Mouse (Mus musculus): ENCODE measurements around the gene Faap24. TPM values are rescaled to one million over a fixed set of nuclear protein-coding genes. Genes with fewer than 3 reads are reported as not detected.

Gene Faap24
- total and polyA plus RNA-seq, 2 experiments = 1.0 to 1.8 TPM

- Histone ChIP-seq H3K4me1 (ENCODE audit: control insufficient read depth, insufficient read depth, low read length) (peaks cover 19% of the 10 kb centered on the region), H3K36me3 (ENCODE audit: control insufficient read depth, insufficient read depth, low read length) (no peaks in the 10 kb centered on the region), H3K79me2 (ENCODE audit: control insufficient read depth, insufficient read depth, low read length) (peaks cover 25% of the 10 kb centered on the region), H3K27ac (replicated peaks; ENCODE audit: insufficient read depth, low read depth, low read length) (peak overlapping the region; percentile 90), H3K9ac (ENCODE audit: low read depth, low read length) (no peak overlapping the region), H3K27me3 (ENCODE audit: control insufficient read depth, insufficient read depth, low read length) (no peaks in the 10 kb centered on the region), H3K4me3 (ENCODE audit: insufficient read depth, low read depth, low read length) (no peak overlapping the region)
- peak; percentile 95 for DNase-seq (ENCODE audit: extremely low read depth, low read depth, low spot score)
- TF ChIP-seq POLR2A (IDR thresholded peaks at IDR 0.05; ENCODE audit: extremely low read depth, insufficient read depth, low read length) = no peak
- no peak for TF ChIP-seq CTCF (IDR thresholded peaks at IDR 0.05; ENCODE audit: low read depth, low read length)
- WGBS = 14% methylated on average over 4 of the region's 4 CpGs
Observed at GRCm38 (mm10) chr7:35342498-35342897, 54.1 kb downstream of the Faap24 start.

Other genes with a start within 250 kb of the Faap24 start
- gene Slc7a10, start 210.5 kb downstream of the Faap24 start, total RNA-seq (2014; rRNA removed) = 0.07 and 0.09 TPM in 2 replicates
- not detected in 2 replicates for gene Slc7a10, start 210.5 kb downstream of the Faap24 start, polyA plus RNA-seq (2012; rRNA removed)
- gene Lrp3, start 181.3 kb downstream of the Faap24 start, total RNA-seq (2014; rRNA removed) = 6.1 and 7.7 TPM in 2 replicates
- 14.4 and 15.2 TPM in 2 replicates for gene Lrp3, start 181.3 kb downstream of the Faap24 start, polyA plus RNA-seq (2012; rRNA removed)
- 4.1 and 5.3 TPM in 2 replicates for gene Gpatch1, start 78.4 kb downstream of the Faap24 start, total RNA-seq (2014; rRNA removed)
- 1.9 and 2.5 TPM in 2 replicates for gene Gpatch1, start 78.4 kb downstream of the Faap24 start, polyA plus RNA-seq (2012; rRNA removed)
- 14.0 and 18.5 TPM in 2 replicates for gene Rhpn2, start 62.7 kb downstream of the Faap24 start, total RNA-seq (2014; rRNA removed)
- gene Rhpn2, start 62.7 kb downstream of the Faap24 start, polyA plus RNA-seq (2012; rRNA removed) = 6.8 and 6.9 TPM in 2 replicates
- 3.2 TPM in 2 replicates for gene Cep89, start 199 bp upstream of the Faap24 start, total RNA-seq (2014; rRNA removed)
- gene Cep89, start 199 bp upstream of the Faap24 start, polyA plus RNA-seq (2012; rRNA removed) = 3.3 and 5.0 TPM in 2 replicates
- gene Slc7a9, start 52.0 kb upstream of the Faap24 start, total RNA-seq (2014; rRNA removed) = not detected in 2 replicates
- gene Slc7a9, start 52.0 kb upstream of the Faap24 start, polyA plus RNA-seq (2012; rRNA removed) = 0.06 TPM in 1 of 2 replicates, not detected in the other
- under 0.01 TPM in 1 of 2 replicates, not detected in the other for gene Tdrd12, start 140.9 kb upstream of the Faap24 start, total RNA-seq (2014; rRNA removed)
- not detected in 2 replicates for gene Tdrd12, start 140.9 kb upstream of the Faap24 start, polyA plus RNA-seq (2012; rRNA removed)
- 52.3 and 66.0 TPM in 2 replicates for gene Nudt19, start 159.5 kb upstream of the Faap24 start, total RNA-seq (2014; rRNA removed)
- 42.7 and 51.1 TPM in 2 replicates for gene Nudt19, start 159.5 kb upstream of the Faap24 start, polyA plus RNA-seq (2012; rRNA removed)
- gene Rgs9bp, start 188.7 kb upstream of the Faap24 start, total RNA-seq (2014; rRNA removed) = under 0.01 TPM in 2 replicates
- gene Rgs9bp, start 188.7 kb upstream of the Faap24 start, polyA plus RNA-seq (2012; rRNA removed) = not detected in 2 replicates
- gene Ankrd27, start 189.4 kb upstream of the Faap24 start, total RNA-seq (2014; rRNA removed) = 15.5 and 19.7 TPM in 2 replicates
- 12.9 and 14.6 TPM in 2 replicates for gene Ankrd27, start 189.4 kb upstream of the Faap24 start, polyA plus RNA-seq (2012; rRNA removed)

All from liver, adult 2 months (tissue).